Mouse (Mus musculus) cerebellum, adult 18-20 months (tissue): ENCODE data around the gene Olfr97.
"Not testable (repeated sequence)": the region's sequence is repeated elsewhere in the genome, so short reads cannot be mapped to it uniquely, and the experiment has no call there.

Experiments
- DNase-seq, 2 experiments: peaks; one replicate each; pipeline ENCODE4 v3.0.0; 2021

Gene Olfr97

GRCm38 (mm10) chr17:37237230-37237629 lies at the start of gene Olfr97:
TSS of gene Olfr97 (minus strand) at chr17:37237330.
- not testable (repeated sequence) for DNase-seq

GRCm38 (mm10) chr17:37283360-37283759 lies 46.2 kb upstream of the Olfr97 start, which contains the start of gene Olfr99:
TSS of gene Olfr99 (minus strand) at chr17:37283460.
- DNase-seq = no peak

GRCm38 (mm10) chr17:37280331-37280730 lies 43.2 kb upstream of the Olfr97 start:
- DNase-seq = no peak

- no peak for DNase-seq
Observed at GRCm38 (mm10) chr17:37276573-37276972, 39.4 kb upstream of the Olfr97 start.

GRCm38 (mm10) chr17:37275626-37276248 lies 38.6 kb upstream of the Olfr97 start:
- no peak for DNase-seq

GRCm38 (mm10) chr17:37270702-37271092 lies 33.6 kb upstream of the Olfr97 start:
- DNase-seq = peak in 1 of 2 experiments; percentile 2

- peak; percentile 59 to 60 for DNase-seq
Observed at GRCm38 (mm10) chr17:37270058-37270701, 33.0 kb upstream of the Olfr97 start, which contains the start of gene H2-M3. TSS of gene H2-M3 (plus strand) at chr17:37270220.

GRCm38 (mm10) chr17:37263626-37264025 lies 26.5 kb upstream of the Olfr97 start, which contains the start of gene Olfr98:
TSS of gene Olfr98 (minus strand) at chr17:37263749.
- no peak for DNase-seq

- DNase-seq = peak in 1 of 2 experiments; percentile 4
Observed at GRCm38 (mm10) chr17:37250544-37250943, 13.4 kb upstream of the Olfr97 start.

- DNase-seq = no peak
Observed at GRCm38 (mm10) chr17:37249460-37249859, 12.3 kb upstream of the Olfr97 start.

- DNase-seq = peak; percentile 7 to 12
Observed at GRCm38 (mm10) chr17:37246715-37247114, 9.6 kb upstream of the Olfr97 start.

- no peak for DNase-seq
Observed at GRCm38 (mm10) chr17:37242198-37242597, 5.1 kb upstream of the Olfr97 start.

- DNase-seq = no peak
Observed at GRCm38 (mm10) chr17:37221879-37222278, 15.3 kb downstream of the Olfr97 start.

- DNase-seq = no peak
Observed at GRCm38 (mm10) chr17:37219846-37220245, 17.3 kb downstream of the Olfr97 start, which contains the start of gene Olfr96. TSS of gene Olfr96 (plus strand) at chr17:37220146.

- DNase-seq = no peak
Observed at GRCm38 (mm10) chr17:37218486-37218885, 18.6 kb downstream of the Olfr97 start.

GRCm38 (mm10) chr17:37213018-37213417 lies 24.1 kb downstream of the Olfr97 start, which contains the start of gene Olfr95:
TSS of gene Olfr95 (minus strand) at chr17:37213118.
- no peak for DNase-seq

- peak in 1 of 2 experiments; percentile 6 for DNase-seq
Observed at GRCm38 (mm10) chr17:37210884-37211768, 26.0 kb downstream of the Olfr97 start.

GRCm38 (mm10) chr17:37203917-37204236 lies 33.3 kb downstream of the Olfr97 start:
- DNase-seq = no peak

- DNase-seq = peak; percentile 65 to 77
Observed at GRCm38 (mm10) chr17:37203206-37203916, 33.8 kb downstream of the Olfr97 start.

- no peak for DNase-seq
Observed at GRCm38 (mm10) chr17:37200894-37201293, 36.2 kb downstream of the Olfr97 start, which contains the start of gene Olfr94. TSS of gene Olfr94 (minus strand) at chr17:37200994.

GRCm38 (mm10) chr17:37196845-37197724 lies 40.0 kb downstream of the Olfr97 start:
- DNase-seq = no peak
